Mouse (Mus musculus) liver (tissue): Measurements from ENCODE around the gene Rab38.

ENCODE experiments used
- DNase-seq: peaks from one replicate; pipeline ENCODE4 v3.0.0-alpha.2; 2020; ENCODE audit warnings: mixed read lengths

Rab38 gene

DNA sequence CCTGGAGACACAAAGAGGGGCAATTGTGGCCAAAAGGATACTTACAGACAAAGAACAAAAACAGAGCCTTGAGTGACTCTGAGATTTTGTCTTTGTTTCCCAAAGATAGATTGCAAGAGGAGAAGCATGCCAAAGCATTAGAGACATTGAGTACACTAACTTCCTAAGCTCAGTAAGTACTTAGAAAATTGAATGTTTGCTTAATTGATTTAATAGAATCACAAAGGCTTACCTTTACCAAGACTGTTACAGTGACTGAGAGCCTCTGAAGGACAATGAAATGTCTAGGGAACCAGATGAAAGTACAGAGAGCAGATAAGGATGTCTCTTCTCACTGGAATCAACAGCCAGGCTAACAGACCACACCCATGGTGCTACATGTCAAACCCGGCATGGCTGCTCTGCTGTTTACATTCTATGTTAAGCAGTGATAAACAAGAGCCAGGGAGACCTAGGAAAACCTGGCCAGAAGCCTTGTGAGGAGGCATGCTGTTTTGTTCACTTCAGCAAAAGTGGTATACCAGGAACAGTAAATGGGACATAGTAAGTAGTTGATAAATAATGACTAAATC lies 97.1 kb downstream of the Rab38 start:
- peak; percentile 7 for DNase-seq

DNA sequence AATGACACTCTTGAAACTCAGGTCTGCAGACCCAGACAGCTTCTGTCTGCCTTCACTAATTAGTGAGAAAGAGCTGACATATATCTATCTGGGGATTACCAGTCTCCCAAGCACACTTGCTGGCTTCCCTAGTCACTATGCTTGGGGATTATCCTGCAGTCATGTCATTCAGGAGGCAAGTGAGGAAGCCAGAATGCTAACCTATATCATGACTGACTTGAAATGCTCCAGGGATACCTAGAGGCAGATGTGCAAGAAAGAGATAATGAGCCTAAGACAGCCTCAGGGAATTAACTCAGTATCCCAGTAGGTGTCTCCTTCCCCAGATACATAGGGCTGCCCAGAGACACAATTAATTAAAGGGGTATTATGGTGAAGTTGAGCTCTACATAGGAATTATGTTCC lies 106.1 kb downstream of the Rab38 start:
- no peak for DNase-seq

DNA sequence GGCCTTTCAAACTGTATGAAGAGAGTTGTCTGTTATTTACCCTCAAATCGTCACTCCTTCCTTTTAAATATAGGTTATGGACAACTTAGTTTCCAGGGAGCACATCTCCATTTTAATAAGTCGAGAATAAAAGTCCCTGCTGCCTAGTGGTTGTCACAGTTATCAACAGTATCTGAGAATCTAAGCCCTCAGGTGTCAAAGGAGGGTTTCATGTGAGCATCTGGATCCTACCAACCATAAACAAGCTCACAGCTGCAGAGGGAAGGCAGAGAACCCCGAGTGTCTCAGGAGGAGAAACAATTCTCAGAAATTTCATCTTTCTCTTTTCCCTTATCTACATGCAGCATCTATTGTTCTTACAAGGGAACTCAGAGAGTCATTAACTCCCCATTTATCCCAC lies 106.7 kb downstream of the Rab38 start:
- no peak for DNase-seq
